Mouse (Mus musculus): Measurements from ENCODE around the gene Lce1g. TPM values are rescaled to one million over a fixed set of nuclear protein-coding genes. Genes with fewer than 3 reads are reported as not detected.

Gene Lce1g
- polyA plus RNA-seq, 1 experiment from 2014 or later, result 0.17 TPM

GRCm38 (mm10) chr3:92708974-92709373 is 43.2 kb downstream of the Lce1g start, which contains the start of gene Lce1e:
Gene Lce1e (minus strand): TSS chr3:92709074.
- Histone ChIP-seq H3K27me3 (ENCODE audit: insufficient read depth, low read length) (no peaks in the 10 kb centered on the region), H3K9me3 (ENCODE audit: low read length) (no peaks in the 10 kb centered on the region), H3K4me2 (replicated peaks; ENCODE audit: low read depth, low read length) (no peak within 1 kb of the TSS), H3K27ac (ENCODE audit: low read length) (no peak within 1 kb of the TSS), H3K4me3 (ENCODE audit: low read length) (no peak within 1 kb of the TSS), H3K4me1 (ENCODE audit: insufficient read depth, low read length) (no peaks in the 10 kb centered on the region), H3K9ac (replicated peaks; ENCODE audit: low read length) (no peak within 1 kb of the TSS), H3K36me3 (ENCODE audit: insufficient read depth, low read length) (no peaks in the 10 kb centered on the region)
- no peak for ATAC-seq (ENCODE audit: low FRiP score, low TSS enrichment)
- WGBS, result 92% methylated on average over 2 of the region's 2 CpGs

Other genes with a start within 250 kb of the Lce1g start
- not detected in 2 replicates for gene 2310046K23Rik, start 217.8 kb downstream of the Lce1g start, polyA plus RNA-seq (2015; fragmentation: Nextera tagmentation; extraction: Ambion mirVana)
- gene Ivl, start 178.6 kb downstream of the Lce1g start, polyA plus RNA-seq (2015; fragmentation: Nextera tagmentation; extraction: Ambion mirVana), result 0.64 and 1.4 TPM in 2 replicates
- not detected in 2 replicates for gene Smcp, start 163.3 kb downstream of the Lce1g start, polyA plus RNA-seq (2015; fragmentation: Nextera tagmentation; extraction: Ambion mirVana)
- gene 2210017I01Rik, start 144.8 kb downstream of the Lce1g start, polyA plus RNA-seq (2015; fragmentation: Nextera tagmentation; extraction: Ambion mirVana), result not detected in 2 replicates
- not detected in 2 replicates for gene Lce6a, start 130.7 kb downstream of the Lce1g start, polyA plus RNA-seq (2015; fragmentation: Nextera tagmentation; extraction: Ambion mirVana)
- gene Lce1a1, start 104.0 kb downstream of the Lce1g start, polyA plus RNA-seq (2015; fragmentation: Nextera tagmentation; extraction: Ambion mirVana), result not detected in 2 replicates
- not detected in 2 replicates for gene Lce1b, start 95.4 kb downstream of the Lce1g start, polyA plus RNA-seq (2015; fragmentation: Nextera tagmentation; extraction: Ambion mirVana)
- gene Lce1a2, start 82.0 kb downstream of the Lce1g start, polyA plus RNA-seq (2015; fragmentation: Nextera tagmentation; extraction: Ambion mirVana), result not detected in 2 replicates
- not detected in 2 replicates for gene Lce1c, start 73.1 kb downstream of the Lce1g start, polyA plus RNA-seq (2015; fragmentation: Nextera tagmentation; extraction: Ambion mirVana)
- not detected in 2 replicates for gene Lce1d, start 65.1 kb downstream of the Lce1g start, polyA plus RNA-seq (2015; fragmentation: Nextera tagmentation; extraction: Ambion mirVana)
- gene Lce1e, start 43.3 kb downstream of the Lce1g start, polyA plus RNA-seq (2015; fragmentation: Nextera tagmentation; extraction: Ambion mirVana), result not detected in 2 replicates
- not detected in 2 replicates for gene Lce1f, start 32.0 kb downstream of the Lce1g start, polyA plus RNA-seq (2015; fragmentation: Nextera tagmentation; extraction: Ambion mirVana)
- not detected in 2 replicates for gene Gm38119, start 13.2 kb downstream of the Lce1g start, polyA plus RNA-seq (2015; fragmentation: Nextera tagmentation; extraction: Ambion mirVana)
- not detected in 2 replicates for gene Lce1h, start 12.7 kb upstream of the Lce1g start, polyA plus RNA-seq (2015; fragmentation: Nextera tagmentation; extraction: Ambion mirVana)
- gene Lce1i, start 26.6 kb upstream of the Lce1g start, polyA plus RNA-seq (2015; fragmentation: Nextera tagmentation; extraction: Ambion mirVana), result not detected in 2 replicates
- not detected in 2 replicates for gene Lce1j, start 38.2 kb upstream of the Lce1g start, polyA plus RNA-seq (2015; fragmentation: Nextera tagmentation; extraction: Ambion mirVana)
- not detected in 2 replicates for gene Lce1k, start 55.6 kb upstream of the Lce1g start, polyA plus RNA-seq (2015; fragmentation: Nextera tagmentation; extraction: Ambion mirVana)
- gene Kprp, start 74.9 kb upstream of the Lce1g start, polyA plus RNA-seq (2015; fragmentation: Nextera tagmentation; extraction: Ambion mirVana), result 0.07 TPM in 1 of 2 replicates, not detected in the other
- not detected in 2 replicates for gene Lce1l, start 98.9 kb upstream of the Lce1g start, polyA plus RNA-seq (2015; fragmentation: Nextera tagmentation; extraction: Ambion mirVana)
- not detected in 2 replicates for gene 2310050C09Rik, start 117.9 kb upstream of the Lce1g start, polyA plus RNA-seq (2015; fragmentation: Nextera tagmentation; extraction: Ambion mirVana)
- gene Lce3a, start 173.9 kb upstream of the Lce1g start, polyA plus RNA-seq (2015; fragmentation: Nextera tagmentation; extraction: Ambion mirVana), result not detected in 2 replicates
- not detected in 2 replicates for gene Lce3b, start 180.6 kb upstream of the Lce1g start, polyA plus RNA-seq (2015; fragmentation: Nextera tagmentation; extraction: Ambion mirVana)
- gene Lce3c, start 192.1 kb upstream of the Lce1g start, polyA plus RNA-seq (2015; fragmentation: Nextera tagmentation; extraction: Ambion mirVana), result not detected in 2 replicates
- gene Lce3d, start 205.1 kb upstream of the Lce1g start, polyA plus RNA-seq (2015; fragmentation: Nextera tagmentation; extraction: Ambion mirVana), result not detected in 2 replicates
- gene Lce3e, start 214.7 kb upstream of the Lce1g start, polyA plus RNA-seq (2015; fragmentation: Nextera tagmentation; extraction: Ambion mirVana), result not detected in 2 replicates
- not detected in 2 replicates for gene Lce3f, start 239.9 kb upstream of the Lce1g start, polyA plus RNA-seq (2015; fragmentation: Nextera tagmentation; extraction: Ambion mirVana)